Mouse (Mus musculus): ENCODE results near the gene Krt87. TPM values are rescaled to one million over a fixed set of nuclear protein-coding genes. Genes with fewer than 3 reads are reported as not detected.

The Krt87 gene
- polyA plus RNA-seq, 1 experiment from 2014 or later: not detected

GRCm38 (mm10) chr15:101440837-101441236 lies 2.2 kb upstream of the Krt87 start:
- Histone ChIP-seq H3K4me1 (ENCODE audit: insufficient read depth) (no peaks in the 10 kb centered on the region), H3K27me3 (ENCODE audit: insufficient read depth, low read length) (peaks cover 21% of the 10 kb centered on the region), H3K4me3 (ENCODE audit: low read depth, low read length) (no peak overlapping the region), H3K36me3 (replicated peaks; ENCODE audit: insufficient read depth, low read length) (no peaks in the 10 kb centered on the region), H3K27ac (ENCODE audit: low read depth) (no peak overlapping the region), H3K9ac (replicated peaks) (no peak overlapping the region), H3K9me3 (ENCODE audit: low read length) (no peaks in the 10 kb centered on the region), H3K4me2 (ENCODE audit: low read depth, low read length) (no peak overlapping the region)
- WGBS (ENCODE audit: insufficient replicate concordance): 67% methylated on average over 4 of the region's 4 CpGs
- DNase-seq (no peak), ATAC-seq (no peak)
- no peak for TF ChIP-seq CTCF (IDR thresholded peaks at IDR 0.05; ENCODE audit: low read depth)
- TF ChIP-seq EP300 (IDR thresholded peaks at IDR 0.05; ENCODE audit: low read depth): no peak

GRCm38 (mm10) chr15:101436611-101437010 lies 2.0 kb downstream of the Krt87 start:
- TF ChIP-seq EP300 (IDR thresholded peaks at IDR 0.05; ENCODE audit: low read depth) (no peak), CTCF (IDR thresholded peaks at IDR 0.05; ENCODE audit: low read depth) (no peak)
- DNase-seq (no peak), ATAC-seq (no peak)
- no peaks in the 10 kb centered on the region for H3K9me3 ChIP-seq (ENCODE audit: low read length)
- no peak overlapping the region for H3K4me2 ChIP-seq (ENCODE audit: low read depth, low read length)
- H3K4me1 ChIP-seq (ENCODE audit: insufficient read depth): no peaks in the 10 kb centered on the region
- peaks cover 25% of the 10 kb centered on the region for H3K27me3 ChIP-seq (ENCODE audit: insufficient read depth, low read length)
- no peaks in the 10 kb centered on the region for H3K36me3 ChIP-seq (replicated peaks; ENCODE audit: insufficient read depth, low read length)
- H3K9ac ChIP-seq (replicated peaks): no peak overlapping the region
- 70% methylated on average over 7 of the region's 7 CpGs for WGBS (ENCODE audit: insufficient replicate concordance)
- no peak overlapping the region for H3K4me3 ChIP-seq (ENCODE audit: low read depth, low read length)
- no peak overlapping the region for H3K27ac ChIP-seq (ENCODE audit: low read depth)

- TF ChIP-seq EP300 (IDR thresholded peaks at IDR 0.05; ENCODE audit: low read depth) (no peak), CTCF (IDR thresholded peaks at IDR 0.05; ENCODE audit: low read depth) (no peak)
Observed at GRCm38 (mm10) chr15:101424914-101425313, 13.7 kb downstream of the Krt87 start.

GRCm38 (mm10) chr15:101420903-101421302 lies 17.7 kb downstream of the Krt87 start:
- 53% methylated on average over 6 of the region's 6 CpGs for WGBS (ENCODE audit: insufficient replicate concordance)
- H3K27ac ChIP-seq (ENCODE audit: low read depth): no peak overlapping the region
- H3K27me3 ChIP-seq (ENCODE audit: insufficient read depth, low read length): no peaks in the 10 kb centered on the region
- no peak for DNase-seq
- H3K4me3 ChIP-seq (ENCODE audit: low read depth, low read length): no peak overlapping the region
- H3K9ac ChIP-seq (replicated peaks): no peak overlapping the region
- H3K4me1 ChIP-seq (ENCODE audit: insufficient read depth): no peaks in the 10 kb centered on the region
- TF ChIP-seq CTCF (IDR thresholded peaks at IDR 0.05; ENCODE audit: low read depth) (peak; percentile 34; the same call in 1 of the 2 replicates), EP300 (IDR thresholded peaks at IDR 0.05; ENCODE audit: low read depth) (no peak)
- ATAC-seq: no peak
- H3K4me2 ChIP-seq (ENCODE audit: low read depth, low read length): no peak overlapping the region
- H3K9me3 ChIP-seq (ENCODE audit: low read length): no peaks in the 10 kb centered on the region
- H3K36me3 ChIP-seq (replicated peaks; ENCODE audit: insufficient read depth, low read length): no peaks in the 10 kb centered on the region

More at GRCm38 (mm10) chr15:101424914-101425313, 13.7 kb downstream of the Krt87 start:
- WGBS (ENCODE audit: insufficient replicate concordance): 28% methylated on average over 5 of the region's 5 CpGs
- Histone ChIP-seq H3K27ac (ENCODE audit: low read depth) (no peak overlapping the region), H3K4me3 (ENCODE audit: low read depth, low read length) (no peak overlapping the region), H3K4me2 (ENCODE audit: low read depth, low read length) (no peak overlapping the region), H3K9me3 (ENCODE audit: low read length) (no peaks in the 10 kb centered on the region), H3K4me1 (ENCODE audit: insufficient read depth) (no peaks in the 10 kb centered on the region), H3K36me3 (replicated peaks; ENCODE audit: insufficient read depth, low read length) (no peaks in the 10 kb centered on the region), H3K27me3 (ENCODE audit: insufficient read depth, low read length) (no peaks in the 10 kb centered on the region), H3K9ac (replicated peaks) (no peak overlapping the region)
- DNase-seq (no peak), ATAC-seq (no peak)

GRCm38 (mm10) chr15:101418950-101419349 lies 19.7 kb downstream of the Krt87 start:
- Histone ChIP-seq H3K9ac (replicated peaks) (no peak overlapping the region), H3K4me1 (ENCODE audit: insufficient read depth) (no peaks in the 10 kb centered on the region), H3K4me2 (ENCODE audit: low read depth, low read length) (no peak overlapping the region), H3K9me3 (ENCODE audit: low read length) (no peaks in the 10 kb centered on the region), H3K27me3 (ENCODE audit: insufficient read depth, low read length) (no peaks in the 10 kb centered on the region), H3K36me3 (replicated peaks; ENCODE audit: insufficient read depth, low read length) (no peaks in the 10 kb centered on the region), H3K4me3 (ENCODE audit: low read depth, low read length) (no peak overlapping the region), H3K27ac (ENCODE audit: low read depth) (no peak overlapping the region)
- ATAC-seq (no peak), DNase-seq (no peak)
- TF ChIP-seq EP300 (IDR thresholded peaks at IDR 0.05; ENCODE audit: low read depth) (no peak), CTCF (IDR thresholded peaks at IDR 0.05; ENCODE audit: low read depth) (no peak)
- 63% methylated on average over 4 of the region's 4 CpGs for WGBS (ENCODE audit: insufficient replicate concordance)

GRCm38 (mm10) chr15:101414807-101415565 lies 23.6 kb downstream of the Krt87 start:
- H3K27me3 ChIP-seq (ENCODE audit: insufficient read depth, low read length): peaks cover 10% of the 10 kb centered on the region
- DNase-seq (no peak), ATAC-seq (no peak)
- H3K9ac ChIP-seq (replicated peaks): no peak overlapping the region
- H3K4me1 ChIP-seq (ENCODE audit: insufficient read depth): no peaks in the 10 kb centered on the region
- H3K4me2 ChIP-seq (ENCODE audit: low read depth, low read length): no peak overlapping the region
- 62% methylated on average over 10 of the region's 11 CpGs for WGBS (ENCODE audit: insufficient replicate concordance)
- H3K4me3 ChIP-seq (ENCODE audit: low read depth, low read length): no peak overlapping the region
- no peaks in the 10 kb centered on the region for H3K9me3 ChIP-seq (ENCODE audit: low read length)
- TF ChIP-seq EP300 (IDR thresholded peaks at IDR 0.05; ENCODE audit: low read depth) (no peak), CTCF (IDR thresholded peaks at IDR 0.05; ENCODE audit: low read depth) (no peak)
- H3K36me3 ChIP-seq (replicated peaks; ENCODE audit: insufficient read depth, low read length): no peaks in the 10 kb centered on the region
- no peak overlapping the region for H3K27ac ChIP-seq (ENCODE audit: low read depth)
